Mouse (Mus musculus) lung, embryonic 16.5 days (tissue): ENCODE data around the gene Tas2r134. TPM values are rescaled to one million over a fixed set of nuclear protein-coding genes. Genes with fewer than 3 reads are reported as not detected.

ENCODE experiments used
- ATAC-seq: fragments of 200-750 bp; cut with Nextera tagmentation; 2 replicates; pipeline ENCODE4 v1.8.0; 2017; ENCODE audit warnings: low read depth, mild to moderate bottlenecking, moderate library complexity
- H3K27ac ChIP-seq: fragments of 300-500 bp; sonication (generic); 2 replicates; pipeline ENCODE4 v1.5.1; 2014; ENCODE audit warnings: mild to moderate bottlenecking, control low read depth, low read length
- H3K27me3 ChIP-seq: fragments of 300-500 bp; sonication (generic); 2 replicates; pipeline ENCODE4 v1.6.1; 2014; ENCODE audit warnings: low read depth, low read length, mixed read lengths; ENCODE audit not compliant: control insufficient read depth, insufficient read depth
- H3K36me3 ChIP-seq: fragments of 300-500 bp; sonication (generic); 2 replicates; pipeline ENCODE4 v1.6.1; 2014; ENCODE audit warnings: low read length; ENCODE audit not compliant: control insufficient read depth, insufficient read depth
- H3K4me1 ChIP-seq: fragments of 300-500 bp; sonication (generic); replicated peaks from 2 replicates; pipeline ENCODE4 v1.6.1; 2014; ENCODE audit warnings: low read length, mixed read lengths; ENCODE audit not compliant: control insufficient read depth, insufficient read depth
- H3K4me2 ChIP-seq: fragments of 300-500 bp; sonication (generic); 2 replicates; pipeline ENCODE4 v1.6.1; 2014; ENCODE audit warnings: low read depth, low read length, control low read depth
- H3K4me3 ChIP-seq: fragments of 300-500 bp; sonication (generic); 2 replicates; pipeline ENCODE4 v1.5.1; 2014; ENCODE audit warnings: mild to moderate bottlenecking, low read length, control low read depth
- H3K9ac ChIP-seq: fragments of 300-500 bp; sonication (generic); 2 replicates; pipeline ENCODE4 v1.6.1; 2014; ENCODE audit warnings: low read length, control low read depth
- H3K9me3 ChIP-seq: fragments of 300-500 bp; sonication (generic); 2 replicates; pipeline ENCODE4 v1.6.1; 2016; ENCODE audit warnings: low read length; ENCODE audit not compliant: control insufficient read depth
- WGBS: fragments of 180-500 bp; shearing (Covaris S2); extraction: QIAGEN DNeasy Blood & Tissue Kit; methylation state at CpG from one replicate; pipeline ENCODE4 v1.1.7; 2014; 5-methylcytosine and 5-hydroxymethylcytosine counted together
- polyA plus RNA-seq: library from polyadenylated mRNA; unstranded; fragments of >200 nt; fragmentation: Nextera tagmentation; extraction: Ambion mirVana; gene quantifications from 2 replicates; pipeline ENCODE4 v1.2.1, GENCODE M21; 2015

Gene Tas2r134
- polyA plus RNA-seq, 1 experiment from 2014 or later: not detected

- peak; percentile 70; the same call in 1 of the 2 replicates for ATAC-seq
- H3K36me3 ChIP-seq: no peaks in the 10 kb centered on the region
- no peaks in the 10 kb centered on the region for H3K9me3 ChIP-seq
- no peak overlapping the region for H3K4me3 ChIP-seq
- WGBS: 42% methylated on average over 7 of the region's 7 CpGs
- no peaks in the 10 kb centered on the region for H3K27me3 ChIP-seq
- 0 out of 2 replicates have a peak, but pooled peaks cover 2% of the 10 kb centered on the region for H3K4me1 ChIP-seq
- H3K9ac ChIP-seq: no peak overlapping the region
- no peak overlapping the region for H3K4me2 ChIP-seq
- 0 out of 2 replicates have a peak overlapping the region, but pooled peaks have one; percentile 18 for H3K27ac ChIP-seq
Observed at GRCm38 (mm10) chr2:51643244-51644139, 16.2 kb downstream of the Tas2r134 start.

- H3K27ac ChIP-seq: no peak overlapping the region
- H3K4me1 ChIP-seq: 0 out of 2 replicates have a peak, but pooled peaks cover 2% of the 10 kb centered on the region
- H3K9me3 ChIP-seq: no peaks in the 10 kb centered on the region
- no peaks in the 10 kb centered on the region for H3K27me3 ChIP-seq
- no peaks in the 10 kb centered on the region for H3K36me3 ChIP-seq
- no peak overlapping the region for H3K4me3 ChIP-seq
- ATAC-seq: no peak
- H3K4me2 ChIP-seq: no peak overlapping the region
- no peak overlapping the region for H3K9ac ChIP-seq
- 73% methylated on average over 3 of the region's 3 CpGs for WGBS
Observed at GRCm38 (mm10) chr2:51647972-51648371, 20.7 kb downstream of the Tas2r134 start.

- Histone ChIP-seq H3K27ac (no peak overlapping the region), H3K36me3 (no peaks in the 10 kb centered on the region), H3K4me3 (no peak overlapping the region), H3K4me2 (no peak overlapping the region), H3K9me3 (no peaks in the 10 kb centered on the region), H3K4me1 (no peaks in the 10 kb centered on the region), H3K9ac (no peak overlapping the region), H3K27me3 (no peaks in the 10 kb centered on the region)
- ATAC-seq: no peak
- 89% methylated on average over 1 of the region's 1 CpGs for WGBS
Observed at GRCm38 (mm10) chr2:51649887-51650286, 22.6 kb downstream of the Tas2r134 start.

- no peak overlapping the region for H3K9ac ChIP-seq
- H3K9me3 ChIP-seq: no peaks in the 10 kb centered on the region
- H3K4me3 ChIP-seq: no peak overlapping the region
- no peaks in the 10 kb centered on the region for H3K36me3 ChIP-seq
- no peak for ATAC-seq
- no peak overlapping the region for H3K4me2 ChIP-seq
- WGBS: 92% methylated on average over 10 of the region's 10 CpGs
- H3K4me1 ChIP-seq: no peaks in the 10 kb centered on the region
- H3K27me3 ChIP-seq: no peaks in the 10 kb centered on the region
- H3K27ac ChIP-seq: no peak overlapping the region
Observed at GRCm38 (mm10) chr2:51652086-51652485, 24.8 kb downstream of the Tas2r134 start.

- Histone ChIP-seq H3K9ac (no peak overlapping the region), H3K9me3 (no peaks in the 10 kb centered on the region), H3K4me2 (no peak overlapping the region), H3K4me3 (no peak overlapping the region), H3K27ac (no peak overlapping the region), H3K36me3 (no peaks in the 10 kb centered on the region), H3K4me1 (no peaks in the 10 kb centered on the region), H3K27me3 (no peaks in the 10 kb centered on the region)
- 0 out of 2 replicates have a peak, but pooled peaks have one; percentile 43 for ATAC-seq
- 45% methylated on average over 3 of the region's 3 CpGs for WGBS
Observed at GRCm38 (mm10) chr2:51657684-51658083, 30.4 kb downstream of the Tas2r134 start.

GRCm38 (mm10) chr2:51658288-51658687, 31.0 kb downstream of the Tas2r134 start:
- no peaks in the 10 kb centered on the region for H3K27me3 ChIP-seq
- H3K9me3 ChIP-seq: no peaks in the 10 kb centered on the region
- ATAC-seq: peak; percentile 61; the same call in 1 of the 2 replicates
- H3K36me3 ChIP-seq: no peaks in the 10 kb centered on the region
- H3K9ac ChIP-seq: no peak overlapping the region
- H3K27ac ChIP-seq: no peak overlapping the region
- WGBS: 47% methylated on average over 5 of the region's 5 CpGs
- no peak overlapping the region for H3K4me3 ChIP-seq
- H3K4me1 ChIP-seq: no peaks in the 10 kb centered on the region
- H3K4me2 ChIP-seq: no peak overlapping the region

GRCm38 (mm10) chr2:51674321-51674720, 47.0 kb downstream of the Tas2r134 start:
- Histone ChIP-seq H3K4me2 (no peak overlapping the region), H3K4me1 (no peaks in the 10 kb centered on the region), H3K9ac (no peak overlapping the region), H3K27ac (no peak overlapping the region), H3K4me3 (no peak overlapping the region), H3K36me3 (no peaks in the 10 kb centered on the region), H3K27me3 (no peaks in the 10 kb centered on the region), H3K9me3 (no peaks in the 10 kb centered on the region)
- 69% methylated on average over 2 of the region's 2 CpGs for WGBS
- ATAC-seq: no peak
